Mouse (Mus musculus) spleen, adult 2 months (tissue): ENCODE measurements around the gene Lypd6. TPM values are rescaled to one million over a fixed set of nuclear protein-coding genes. Genes with fewer than 3 reads are reported as not detected.

Source experiments
- DNase-seq, 2 experiments: peaks; one replicate each; pipeline versions ENCODE4 v3.0.0 to v3.0.0-alpha.2; 2012 to 2021; ENCODE audit warnings: low spot score in 2 of 2, low read depth in 1 of 2
- H3K27ac ChIP-seq: fragments of 200-500 bp; 2 replicates; pipeline ENCODE4 v1.5.1; 2012; ENCODE audit warnings: low read length, inconsistent platforms; ENCODE audit not compliant: insufficient read depth
- H3K27me3 ChIP-seq: fragments of 200-500 bp; 2 replicates; pipeline ENCODE4 v1.6.1; 2012; ENCODE audit warnings: mild to moderate bottlenecking, moderate library complexity, low read length, inconsistent platforms; ENCODE audit not compliant: control insufficient read depth, insufficient read depth
- H3K36me3 ChIP-seq: fragments of 200-500 bp; 2 replicates; pipeline ENCODE4 v1.6.1; 2012; ENCODE audit warnings: mild to moderate bottlenecking, low read length, inconsistent platforms; ENCODE audit not compliant: control insufficient read depth, insufficient read depth
- H3K4me1 ChIP-seq: fragments of 200-500 bp; 2 replicates; pipeline ENCODE4 v1.6.1; 2011; ENCODE audit warnings: inconsistent platforms; ENCODE audit not compliant: control insufficient read depth, insufficient read depth, insufficient read length
- H3K4me3 ChIP-seq: fragments of 200-500 bp; 2 replicates; pipeline ENCODE4 v1.5.1; 2011; ENCODE audit warnings: mild to moderate bottlenecking, inconsistent platforms; ENCODE audit not compliant: insufficient read depth, insufficient read length; ENCODE audit errors: extremely low read depth
- CTCF ChIP-seq: fragments of 200-500 bp; IDR thresholded peaks from 2 replicates; pipeline ENCODE4 v1.5.1; 2011; ENCODE audit warnings: mild to moderate bottlenecking, inconsistent platforms; ENCODE audit not compliant: insufficient read depth, insufficient read length, insufficient replicate concordance; ENCODE audit errors: extremely low read depth
- POLR2A ChIP-seq: fragments of 200-500 bp; IDR thresholded peaks from 2 replicates; pipeline ENCODE4 v1.6.1; 2011; ENCODE audit warnings: low read depth, low read length, inconsistent platforms
- WGBS: fragments of 180-500 bp; shearing (Covaris S2); methylation state at CpG from one replicate; pipeline ENCODE4 v1.1.7; 2018; 5-methylcytosine and 5-hydroxymethylcytosine counted together
- polyA plus RNA-seq: library from polyadenylated mRNA; depleted of rRNA; stranded (reverse); fragments of >200 nt; gene quantifications from 2 replicates; pipeline ENCODE4 v1.2.3, GENCODE M21; 2012

The Lypd6 gene
- polyA plus RNA-seq, 1 experiment = 0.78 TPM

- 81% methylated on average over 6 of the region's 6 CpGs for WGBS
- Histone ChIP-seq H3K4me3 (no peak overlapping the region), H3K27me3 (no peaks in the 10 kb centered on the region), H3K27ac (no peak overlapping the region), H3K36me3 (no peaks in the 10 kb centered on the region), H3K4me1 (no peaks in the 10 kb centered on the region)
- TF ChIP-seq POLR2A = no peak
- TF ChIP-seq CTCF = no peak
- DNase-seq = no peak
These were observed 99.0 kb downstream of the Lypd6 start for GRCm38 (mm10) chr2:50165277-50165676.

- Histone ChIP-seq H3K4me3 (no peak overlapping the region), H3K36me3 (no peaks in the 10 kb centered on the region), H3K27ac (no peak overlapping the region), H3K27me3 (no peaks in the 10 kb centered on the region), H3K4me1 (no peaks in the 10 kb centered on the region)
- DNase-seq = no peak
- WGBS = 83% methylated on average over 5 of the region's 5 CpGs
- no peak for TF ChIP-seq CTCF
- no peak for TF ChIP-seq POLR2A
These were observed 99.9 kb downstream of the Lypd6 start for GRCm38 (mm10) chr2:50166082-50166481.

GRCm38 (mm10) chr2:50173730-50174528 is 107.7 kb downstream of the Lypd6 start:
- WGBS = 80% methylated on average over 12 of the region's 12 CpGs
- TF ChIP-seq POLR2A (no peak), CTCF (no peak)
- no peaks in the 10 kb centered on the region for H3K36me3 ChIP-seq
- H3K27ac ChIP-seq = no peak overlapping the region
- DNase-seq = no peak
- H3K27me3 ChIP-seq = no peaks in the 10 kb centered on the region
- no peak overlapping the region for H3K4me3 ChIP-seq
- H3K4me1 ChIP-seq = no peaks in the 10 kb centered on the region

- TF ChIP-seq CTCF (no peak), POLR2A (no peak)
- no peaks in the 10 kb centered on the region for H3K4me1 ChIP-seq
- no peak overlapping the region for H3K4me3 ChIP-seq
- DNase-seq = no peak
- H3K27me3 ChIP-seq = no peaks in the 10 kb centered on the region
- H3K36me3 ChIP-seq = no peaks in the 10 kb centered on the region
- 90% methylated on average over 4 of the region's 4 CpGs for WGBS
- H3K27ac ChIP-seq = no peak overlapping the region
These were observed 109.5 kb downstream of the Lypd6 start for GRCm38 (mm10) chr2:50175709-50176108.

- Histone ChIP-seq H3K36me3 (no peaks in the 10 kb centered on the region), H3K27ac (no peak overlapping the region), H3K4me3 (no peak overlapping the region), H3K4me1 (no peaks in the 10 kb centered on the region), H3K27me3 (no peaks in the 10 kb centered on the region)
- DNase-seq = no peak
- WGBS = 90% methylated on average over 5 of the region's 5 CpGs
- TF ChIP-seq CTCF (no peak), POLR2A (no peak)
These were observed 112.9 kb downstream of the Lypd6 start for GRCm38 (mm10) chr2:50179164-50179563.

- no peak for DNase-seq
- no peaks in the 10 kb centered on the region for H3K27me3 ChIP-seq
- H3K4me1 ChIP-seq = no peaks in the 10 kb centered on the region
- no peaks in the 10 kb centered on the region for H3K36me3 ChIP-seq
- 95% methylated on average over 3 of the region's 3 CpGs for WGBS
- H3K27ac ChIP-seq = no peak overlapping the region
- TF ChIP-seq POLR2A = no peak
- no peak for TF ChIP-seq CTCF
- no peak overlapping the region for H3K4me3 ChIP-seq
These were observed 114.2 kb downstream of the Lypd6 start for GRCm38 (mm10) chr2:50180423-50180822.

GRCm38 (mm10) chr2:50181332-50181731 is 115.1 kb downstream of the Lypd6 start:
- DNase-seq = no peak
- Histone ChIP-seq H3K4me3 (no peak overlapping the region), H3K36me3 (no peaks in the 10 kb centered on the region), H3K4me1 (no peaks in the 10 kb centered on the region), H3K27ac (no peak overlapping the region), H3K27me3 (no peaks in the 10 kb centered on the region)
- 89% methylated on average over 3 of the region's 3 CpGs for WGBS
- no peak for TF ChIP-seq POLR2A
- no peak for TF ChIP-seq CTCF
